In genomic region chr7:121705051-121705450, GRCm38 (mm10) we compare ENCODE assay signal across 10 mouse cellular contexts. TPM values are rescaled to one million over a fixed set of nuclear protein-coding genes. Genes with fewer than 3 reads are reported as not detected.
DNase-seq lines count a peak whose midpoint lies in the region; ATAC-seq lines count a peak whose summit lies in the region.
"Had no signal": no experiment of that assay in that cellular context is flagged by ENCODE, and none has a peak within 500 bp of the region (broad histone marks: within the 10 kb centered on the region; RNA-seq: fewer than 3 reads in every experiment).

No protein-coding gene starts in this region.

- H3K9ac ChIP-seq in forebrain, embryonic 11.5 days (ENCODE audit: low read length): no peak overlapping the region
- H3K9ac ChIP-seq in forebrain, embryonic 12.5 days: no peak overlapping the region
- no peak overlapping the region for H3K9ac ChIP-seq in liver, embryonic 16.5 days (ENCODE audit: low read depth, low read length)

- DNase-seq in forebrain, embryonic 10.5 days (ENCODE audit: extremely low spot score, low spot score): no peak
- no peak for DNase-seq in forebrain, embryonic 11.5 days (ENCODE audit: low spot score)
- peak; percentile 50 for DNase-seq in 3T3-L1 (ENCODE audit: low read depth, low spot score)
- no peak for DNase-seq in Muller cell, postnatal 12 days (ENCODE audit: inconsistent ontology term)
- no peak for DNase-seq in MN1 (ENCODE audit: low spot score)
- DNase-seq in kidney, adult 9 months: no peak
- DNase-seq: heart, adult 18-20 months; kidney, adult 2 months had no signal

- no peak overlapping the region; the same call in 1 of the 2 replicates for H3K4me2 ChIP-seq in forebrain, embryonic 11.5 days (ENCODE audit: low read depth, low read length, severe bottlenecking)
- H3K4me2 ChIP-seq in forebrain, embryonic 12.5 days: peak overlapping the region; percentile 97
- H3K4me2 ChIP-seq in liver, embryonic 16.5 days (ENCODE audit: low read depth, low read length): peak overlapping the region; percentile 30

- H3K36me3 ChIP-seq in forebrain, embryonic 10.5 days (replicated peaks): peaks cover 20% of the 10 kb centered on the region
- no peaks in the 10 kb centered on the region; the same call in 1 of the 2 replicates for H3K36me3 ChIP-seq in forebrain, embryonic 11.5 days (ENCODE audit: control insufficient read depth, insufficient read depth, low read length)
- no peaks in the 10 kb centered on the region for H3K36me3 ChIP-seq in forebrain, embryonic 12.5 days (replicated peaks)
- H3K36me3 ChIP-seq in liver, embryonic 16.5 days (ENCODE audit: control insufficient read depth, insufficient read depth): no peaks in the 10 kb centered on the region

- ATAC-seq in forebrain, embryonic 11.5 days (replicated peaks; ENCODE audit: low FRiP score): no peak
- ATAC-seq in forebrain, embryonic 12.5 days (ENCODE audit: low FRiP score): no peak
- no peak for ATAC-seq in liver, embryonic 16.5 days (ENCODE audit: low read depth)

- 90% methylated on average over 2 of the region's 2 CpGs for WGBS in forebrain, embryonic 10.5 days
- WGBS in forebrain, embryonic 11.5 days: 83% methylated on average over 2 of the region's 2 CpGs
- WGBS in forebrain, embryonic 12.5 days: 88% methylated on average over 2 of the region's 2 CpGs
- 80% methylated on average over 2 of the region's 2 CpGs for WGBS in liver, embryonic 16.5 days (ENCODE audit: insufficient replicate concordance)

- H3K4me1 ChIP-seq in forebrain, embryonic 10.5 days: peaks cover 42% of the 10 kb centered on the region
- peaks cover 2% of the 10 kb centered on the region for H3K4me1 ChIP-seq in forebrain, embryonic 11.5 days (replicated peaks; ENCODE audit: control insufficient read depth, insufficient read depth, low read length)
- H3K4me1 ChIP-seq in forebrain, embryonic 12.5 days: peaks cover 42% of the 10 kb centered on the region
- H3K4me1 ChIP-seq in liver, embryonic 16.5 days (ENCODE audit: control insufficient read depth, low read depth, low read length): peaks cover 17% of the 10 kb centered on the region

- H3K9me3 ChIP-seq in forebrain, embryonic 10.5 days: no peaks in the 10 kb centered on the region
- no peaks in the 10 kb centered on the region for H3K9me3 ChIP-seq in forebrain, embryonic 11.5 days (ENCODE audit: control insufficient read depth, low read length)
- no peaks in the 10 kb centered on the region for H3K9me3 ChIP-seq in forebrain, embryonic 12.5 days
- no peaks in the 10 kb centered on the region for H3K9me3 ChIP-seq in liver, embryonic 16.5 days (replicated peaks; ENCODE audit: control insufficient read depth, low read length)

- H3K27me3 ChIP-seq in forebrain, embryonic 10.5 days (ENCODE audit: poor library complexity, severe bottlenecking): no peaks in the 10 kb centered on the region
- no peaks in the 10 kb centered on the region for H3K27me3 ChIP-seq in forebrain, embryonic 11.5 days (ENCODE audit: control insufficient read depth, insufficient read depth, low read length)
- H3K27me3 ChIP-seq in forebrain, embryonic 12.5 days: 0 out of 2 replicates have a peak, but pooled peaks cover 5% of the 10 kb centered on the region
- H3K27me3 ChIP-seq in liver, embryonic 16.5 days (ENCODE audit: control insufficient read depth, insufficient read depth, low read depth, low read length): no peaks in the 10 kb centered on the region; the same call in none of the 2 replicates

- H3K27ac ChIP-seq in forebrain, embryonic 10.5 days: no peak overlapping the region
- no peak overlapping the region for H3K27ac ChIP-seq in forebrain, embryonic 11.5 days (ENCODE audit: low read depth, low read length)
- no peak overlapping the region for H3K27ac ChIP-seq in forebrain, embryonic 12.5 days
- H3K27ac ChIP-seq in liver, embryonic 16.5 days (ENCODE audit: low read length): no peak overlapping the region

- H3K4me3 ChIP-seq in forebrain, embryonic 10.5 days: peak overlapping the region; percentile 96; the same call in 1 of the 2 replicates
- no peak overlapping the region for H3K4me3 ChIP-seq in forebrain, embryonic 11.5 days (ENCODE audit: low read depth, low read length)
- no peak overlapping the region for H3K4me3 ChIP-seq in forebrain, embryonic 12.5 days (replicated peaks)
- H3K4me3 ChIP-seq in liver, embryonic 16.5 days (ENCODE audit: low read depth, low read length): no peak overlapping the region

RNA-seq across cellular contexts. Expression of gene Usp31, which starts 2.0 kb away (rescaled TPM):
- 2.7 TPM in 2 replicates for polyA plus RNA-seq in forebrain, embryonic 10.5 days (2016; fragmentation: Nextera tagmentation; extraction: Ambion mirVana)
- 4.8 and 4.9 TPM in 2 replicates for polyA plus RNA-seq in forebrain, embryonic 11.5 days (2014; fragmentation: Nextera tagmentation; extraction: Ambion mirVana)
- 4.4 and 4.5 TPM in 2 replicates for polyA plus RNA-seq in forebrain, embryonic 12.5 days (2016; fragmentation: Nextera tagmentation; extraction: Ambion mirVana)
- polyA plus RNA-seq in liver, embryonic 16.5 days (2015; fragmentation: Nextera tagmentation; extraction: Ambion mirVana): 0.60 and 0.68 TPM in 2 replicates

RNA-seq across cellular contexts. Expression of gene Scnn1g, which starts 29.2 kb away (rescaled TPM):
- 0.09 TPM in 2 replicates for polyA plus RNA-seq in forebrain, embryonic 10.5 days (2016; fragmentation: Nextera tagmentation; extraction: Ambion mirVana)
- not detected in 2 replicates for polyA plus RNA-seq in forebrain, embryonic 11.5 days (2014; fragmentation: Nextera tagmentation; extraction: Ambion mirVana)
- polyA plus RNA-seq in forebrain, embryonic 12.5 days (2016; fragmentation: Nextera tagmentation; extraction: Ambion mirVana): not detected in 2 replicates
- polyA plus RNA-seq in liver, embryonic 16.5 days (2015; fragmentation: Nextera tagmentation; extraction: Ambion mirVana): not detected in 2 replicates
